Mouse (Mus musculus) kidney, embryonic 15.5 days (tissue): ENCODE measurements around the gene Filip1l. TPM values are rescaled to one million over a fixed set of nuclear protein-coding genes. Genes with fewer than 3 reads are reported as not detected.
A peak's percentile ranks its signal among the peaks of the same experiment; 100 is the strongest.

Experiments used
- ATAC-seq: fragments of 200-750 bp; cut with Nextera tagmentation; replicated peaks from 2 replicates; pipeline ENCODE4 v1.8.0; 2017; ENCODE audit warnings: moderate TSS enrichment; ENCODE audit not compliant: low FRiP score
- H3K27ac ChIP-seq: fragments of 300-500 bp; sonication (generic); 2 replicates; pipeline ENCODE4 v1.5.1; 2015; ENCODE audit warnings: mild to moderate bottlenecking, inconsistent platforms
- H3K27me3 ChIP-seq: fragments of 300-500 bp; sonication (generic); 2 replicates; pipeline ENCODE4 v1.6.1; 2015; ENCODE audit warnings: inconsistent platforms
- H3K36me3 ChIP-seq: fragments of 300-500 bp; sonication (generic); 2 replicates; pipeline ENCODE4 v1.6.1; 2015; ENCODE audit warnings: inconsistent platforms
- H3K4me1 ChIP-seq: fragments of 300-500 bp; sonication (generic); 2 replicates; pipeline ENCODE4 v1.6.1; 2015; ENCODE audit warnings: inconsistent platforms
- H3K4me2 ChIP-seq: fragments of 300-500 bp; sonication (generic); 2 replicates; pipeline ENCODE4 v1.6.1; 2015; ENCODE audit warnings: moderate library complexity, mild to moderate bottlenecking, inconsistent platforms
- H3K4me3 ChIP-seq: fragments of 300-500 bp; sonication (generic); replicated peaks from 2 replicates; pipeline ENCODE4 v1.5.1; 2015; ENCODE audit warnings: mild to moderate bottlenecking, inconsistent platforms
- H3K9ac ChIP-seq: fragments of 300-500 bp; sonication (generic); 2 replicates; pipeline ENCODE4 v1.6.1; 2015; ENCODE audit warnings: mild to moderate bottlenecking, inconsistent platforms
- H3K9me3 ChIP-seq: fragments of 300-500 bp; sonication (generic); replicated peaks from 2 replicates; pipeline ENCODE4 v1.6.1; 2016; ENCODE audit warnings: inconsistent platforms
- WGBS: fragments of 180-500 bp; shearing (Covaris S2); methylation state at CpG from one replicate; pipeline ENCODE4 v1.1.7; 2015; ENCODE audit warnings: mixed read lengths; 5-methylcytosine and 5-hydroxymethylcytosine counted together
- polyA plus RNA-seq: library from polyadenylated mRNA; unstranded; fragments of >200 nt; fragmentation: Nextera tagmentation; extraction: Ambion mirVana; gene quantifications from 2 replicates; pipeline ENCODE4 v1.2.1, GENCODE M21; 2015

Gene Filip1l
- 24.2 and 24.8 TPM in 2 replicates for polyA plus RNA-seq

DNA sequence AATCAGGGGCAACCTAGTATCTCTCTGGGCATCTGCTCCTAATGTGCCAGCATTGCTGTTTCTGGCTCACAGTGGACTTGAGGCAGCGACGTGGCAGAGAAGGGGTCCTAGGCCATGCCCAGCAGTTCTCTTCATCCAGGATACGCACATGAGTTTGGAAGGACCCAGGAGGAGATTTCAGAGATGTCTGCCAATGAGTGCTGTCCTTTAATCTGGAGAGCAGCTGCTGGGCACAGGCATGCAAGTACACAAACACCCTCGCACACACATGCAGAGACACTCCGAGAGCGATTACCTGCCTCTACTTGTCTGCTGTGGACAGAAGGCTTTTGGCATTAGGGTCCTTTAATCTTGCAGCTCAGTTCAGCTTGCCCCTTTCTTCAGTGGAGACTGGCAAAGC, at the start of gene Filip1l:
Gene Filip1l, plus strand, starts transcription at position 343 of the 400 bp plus-strand sequence.
- H3K27me3 ChIP-seq, result no peaks in the 10 kb centered on the region
- no peak within 1 kb of the TSS for H3K27ac ChIP-seq
- H3K4me2 ChIP-seq, result no peak within 1 kb of the TSS
- ATAC-seq, result no peak
- H3K36me3 ChIP-seq, result no peaks in the 10 kb centered on the region
- WGBS, result 83% methylated on average over 6 of the region's 6 CpGs
- H3K9me3 ChIP-seq, result no peaks in the 10 kb centered on the region
- peaks cover 9% of the 10 kb centered on the region for H3K4me1 ChIP-seq
- no peak within 1 kb of the TSS for H3K4me3 ChIP-seq
- no peak within 1 kb of the TSS for H3K9ac ChIP-seq

DNA sequence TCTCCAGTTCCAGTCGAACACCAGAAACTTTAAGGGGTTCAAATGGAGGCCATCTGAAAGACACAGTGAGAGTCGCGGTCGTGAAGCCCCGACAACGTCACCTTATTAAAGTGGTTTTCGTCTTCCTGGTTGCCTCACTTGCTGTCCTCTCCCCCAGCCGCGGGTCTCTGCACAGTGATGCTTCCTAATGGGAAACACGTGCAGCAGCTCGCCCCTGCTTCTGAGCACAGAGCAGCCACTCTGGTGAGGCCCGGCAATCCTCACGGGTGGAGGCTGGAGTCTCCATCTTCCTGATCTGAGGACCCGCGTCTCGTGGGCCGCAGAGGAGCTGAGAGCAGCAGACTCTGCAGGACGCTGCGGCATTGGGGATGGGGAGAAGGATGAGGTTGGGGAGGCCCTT, 49.2 kb upstream of the Filip1l start:
- H3K4me1 ChIP-seq, result no peaks in the 10 kb centered on the region
- ATAC-seq, result no peak
- H3K4me2 ChIP-seq, result no peak overlapping the region
- 74% methylated on average over 19 of the region's 19 CpGs for WGBS
- no peak overlapping the region for H3K27ac ChIP-seq
- no peaks in the 10 kb centered on the region for H3K27me3 ChIP-seq
- no peaks in the 10 kb centered on the region for H3K36me3 ChIP-seq
- H3K4me3 ChIP-seq, result no peak overlapping the region
- H3K9me3 ChIP-seq, result no peaks in the 10 kb centered on the region
- no peak overlapping the region for H3K9ac ChIP-seq

DNA sequence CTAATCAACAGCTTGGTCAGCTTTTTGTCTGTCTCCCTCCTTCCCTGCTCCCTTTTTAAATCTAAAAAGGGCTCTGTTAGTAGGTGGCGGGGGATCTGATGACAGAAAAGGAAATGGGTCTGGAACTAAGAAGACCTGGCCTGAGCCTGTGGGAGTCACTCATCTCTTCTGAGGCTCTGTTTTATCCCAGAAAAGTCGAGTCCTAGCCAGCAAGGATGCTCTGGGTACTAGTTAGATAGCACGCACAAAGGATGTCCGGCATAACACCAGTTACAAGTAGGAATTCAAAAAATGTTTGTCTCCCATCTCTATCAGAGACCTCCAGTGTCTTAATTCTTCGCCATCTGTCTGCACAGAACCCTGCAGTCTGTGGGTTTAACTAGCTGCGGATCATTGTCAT, 47.4 kb upstream of the Filip1l start:
- no peaks in the 10 kb centered on the region for H3K27me3 ChIP-seq
- no peaks in the 10 kb centered on the region for H3K9me3 ChIP-seq
- ATAC-seq, result no peak
- 82% methylated on average over 6 of the region's 6 CpGs for WGBS
- no peak overlapping the region for H3K27ac ChIP-seq
- no peaks in the 10 kb centered on the region for H3K4me1 ChIP-seq
- no peak overlapping the region for H3K4me3 ChIP-seq
- no peak overlapping the region for H3K9ac ChIP-seq
- H3K4me2 ChIP-seq, result no peak overlapping the region
- H3K36me3 ChIP-seq, result no peaks in the 10 kb centered on the region

DNA sequence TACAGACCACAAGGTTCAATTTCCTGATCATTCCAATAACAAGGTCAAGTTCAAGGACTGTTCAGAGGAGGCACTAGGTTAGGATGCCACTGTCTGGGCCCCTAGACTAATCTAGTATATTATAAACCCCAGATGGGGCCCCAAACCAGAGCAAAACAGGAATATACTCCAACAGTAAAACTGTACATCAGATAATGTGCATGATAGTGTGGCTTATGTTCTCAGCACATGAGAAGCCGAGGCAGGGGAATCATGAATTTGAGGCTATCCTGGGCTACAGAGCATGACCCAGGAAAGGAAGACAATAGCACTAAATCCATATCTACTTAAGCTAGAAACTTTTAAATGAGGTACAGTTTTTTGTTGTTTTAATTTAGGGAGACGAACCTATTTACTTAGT, 40.8 kb upstream of the Filip1l start:
- Histone ChIP-seq H3K9ac (no peak overlapping the region), H3K27me3 (no peaks in the 10 kb centered on the region), H3K4me3 (no peak overlapping the region), H3K36me3 (no peaks in the 10 kb centered on the region), H3K4me1 (peaks cover 3% of the 10 kb centered on the region; the same call in 1 of the 2 replicates), H3K4me2 (no peak overlapping the region), H3K27ac (no peak overlapping the region), H3K9me3 (no peaks in the 10 kb centered on the region)
- 87% methylated on average over 2 of the region's 2 CpGs for WGBS
- no peak for ATAC-seq

DNA sequence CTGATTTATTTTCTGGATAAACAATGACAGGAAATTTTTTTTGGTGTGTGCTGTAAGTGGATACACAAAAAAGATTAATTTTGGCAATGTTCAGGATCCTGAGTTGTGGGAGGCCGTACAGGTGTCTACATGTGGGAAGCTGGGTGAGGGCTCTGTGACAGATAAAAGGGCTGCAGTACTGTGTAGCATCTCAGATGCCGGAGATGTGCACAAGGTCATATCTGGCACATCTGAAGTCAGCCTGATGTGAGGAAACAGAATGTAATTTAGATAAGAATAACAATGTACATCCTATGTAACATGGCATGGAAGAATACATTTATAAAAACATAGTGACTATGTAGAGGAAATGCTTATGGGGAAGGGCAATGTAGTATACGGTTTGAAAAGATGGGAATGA, 39.4 kb upstream of the Filip1l start:
- WGBS, result 82% methylated on average over 3 of the region's 3 CpGs
- H3K4me1 ChIP-seq, result peaks cover 16% of the 10 kb centered on the region
- H3K4me2 ChIP-seq, result no peak overlapping the region
- no peaks in the 10 kb centered on the region for H3K36me3 ChIP-seq
- no peak overlapping the region for H3K4me3 ChIP-seq
- no peaks in the 10 kb centered on the region for H3K27me3 ChIP-seq
- H3K9ac ChIP-seq, result no peak overlapping the region
- 0 out of 2 replicates have a peak, but pooled peaks have one; percentile 58 for ATAC-seq
- no peak overlapping the region for H3K27ac ChIP-seq
- H3K9me3 ChIP-seq, result no peaks in the 10 kb centered on the region

DNA sequence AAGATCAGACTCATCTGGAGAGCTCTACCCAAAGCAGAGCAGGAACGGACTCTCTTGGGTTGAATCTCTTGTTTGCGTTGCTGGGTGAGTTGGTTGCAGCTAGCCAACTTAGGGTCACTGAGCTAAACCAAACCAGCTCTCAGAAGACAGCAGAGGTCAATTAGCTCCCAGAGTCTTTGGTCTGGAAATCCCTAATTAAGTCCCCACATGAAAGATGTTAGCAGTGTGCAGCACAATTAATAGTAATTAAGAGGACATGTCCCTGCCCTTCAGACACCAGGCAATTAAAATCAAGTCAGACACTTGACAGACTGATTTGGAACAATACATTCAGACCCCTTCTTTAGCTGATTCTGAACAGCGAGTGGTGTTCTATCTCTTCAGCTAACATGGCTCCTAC, 38.7 kb upstream of the Filip1l start:
- no peak overlapping the region for H3K4me3 ChIP-seq
- H3K4me2 ChIP-seq, result no peak overlapping the region
- H3K4me1 ChIP-seq, result peaks cover 16% of the 10 kb centered on the region
- H3K9me3 ChIP-seq, result no peaks in the 10 kb centered on the region
- 84% methylated on average over 3 of the region's 3 CpGs for WGBS
- H3K9ac ChIP-seq, result no peak overlapping the region
- no peaks in the 10 kb centered on the region for H3K27me3 ChIP-seq
- ATAC-seq, result no peak
- H3K27ac ChIP-seq, result no peak overlapping the region
- no peaks in the 10 kb centered on the region for H3K36me3 ChIP-seq

DNA sequence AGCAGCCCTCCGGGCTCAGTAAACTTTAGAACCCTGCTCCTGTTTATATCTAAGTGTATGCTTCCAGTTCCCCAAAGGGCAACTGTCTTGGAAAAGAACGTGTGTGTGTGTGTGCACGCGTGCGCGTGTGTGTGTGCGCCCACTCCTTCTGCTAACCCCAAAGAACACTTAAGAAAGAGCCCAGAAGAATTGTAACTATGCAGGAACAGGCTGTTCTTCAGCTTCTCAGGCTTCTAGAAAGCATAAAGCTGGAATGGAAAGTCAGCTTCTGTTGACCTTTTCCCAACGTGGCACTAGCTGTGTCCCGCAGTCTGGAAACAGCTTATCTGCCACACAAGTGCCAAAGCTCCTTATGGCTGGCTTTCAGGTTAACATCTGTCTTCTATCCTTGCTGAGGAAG, 37.9 kb upstream of the Filip1l start:
- peaks cover 19% of the 10 kb centered on the region for H3K4me1 ChIP-seq
- no peaks in the 10 kb centered on the region for H3K36me3 ChIP-seq
- H3K27ac ChIP-seq, result no peak overlapping the region
- no peaks in the 10 kb centered on the region for H3K9me3 ChIP-seq
- H3K27me3 ChIP-seq, result no peaks in the 10 kb centered on the region
- 87% methylated on average over 9 of the region's 9 CpGs for WGBS
- no peak for ATAC-seq
- no peak overlapping the region for H3K4me2 ChIP-seq
- H3K9ac ChIP-seq, result no peak overlapping the region
- no peak overlapping the region for H3K4me3 ChIP-seq

DNA sequence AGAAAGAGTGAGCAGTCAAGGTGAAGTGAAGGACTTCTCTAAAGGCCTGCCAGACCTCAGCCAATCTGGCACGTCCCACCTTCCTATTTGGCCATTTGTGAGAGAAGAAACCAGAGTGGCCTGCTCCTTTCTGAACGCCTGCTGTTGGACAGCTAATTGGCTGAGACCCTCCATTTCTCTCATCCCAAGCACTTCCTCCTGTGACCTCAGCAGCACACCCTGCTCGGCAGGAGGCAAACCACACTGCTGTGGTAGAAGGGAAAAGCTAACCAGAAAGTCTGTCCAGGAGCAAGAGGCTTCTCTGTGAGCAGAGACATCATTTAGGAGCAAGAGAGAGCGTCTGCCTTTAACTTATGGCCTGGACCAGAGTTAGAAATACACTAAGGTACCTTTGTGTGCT, 35.8 kb upstream of the Filip1l start:
- WGBS, result 71% methylated on average over 4 of the region's 4 CpGs
- no peak overlapping the region for H3K4me3 ChIP-seq
- no peak for ATAC-seq
- no peak overlapping the region for H3K9ac ChIP-seq
- no peaks in the 10 kb centered on the region for H3K36me3 ChIP-seq
- 0 out of 2 replicates have a peak, but pooled peaks cover 4% of the 10 kb centered on the region for H3K9me3 ChIP-seq
- peaks cover 19% of the 10 kb centered on the region for H3K4me1 ChIP-seq
- no peaks in the 10 kb centered on the region for H3K27me3 ChIP-seq
- peak overlapping the region; percentile 77; the same call in 1 of the 2 replicates for H3K27ac ChIP-seq
- H3K4me2 ChIP-seq, result no peak overlapping the region

DNA sequence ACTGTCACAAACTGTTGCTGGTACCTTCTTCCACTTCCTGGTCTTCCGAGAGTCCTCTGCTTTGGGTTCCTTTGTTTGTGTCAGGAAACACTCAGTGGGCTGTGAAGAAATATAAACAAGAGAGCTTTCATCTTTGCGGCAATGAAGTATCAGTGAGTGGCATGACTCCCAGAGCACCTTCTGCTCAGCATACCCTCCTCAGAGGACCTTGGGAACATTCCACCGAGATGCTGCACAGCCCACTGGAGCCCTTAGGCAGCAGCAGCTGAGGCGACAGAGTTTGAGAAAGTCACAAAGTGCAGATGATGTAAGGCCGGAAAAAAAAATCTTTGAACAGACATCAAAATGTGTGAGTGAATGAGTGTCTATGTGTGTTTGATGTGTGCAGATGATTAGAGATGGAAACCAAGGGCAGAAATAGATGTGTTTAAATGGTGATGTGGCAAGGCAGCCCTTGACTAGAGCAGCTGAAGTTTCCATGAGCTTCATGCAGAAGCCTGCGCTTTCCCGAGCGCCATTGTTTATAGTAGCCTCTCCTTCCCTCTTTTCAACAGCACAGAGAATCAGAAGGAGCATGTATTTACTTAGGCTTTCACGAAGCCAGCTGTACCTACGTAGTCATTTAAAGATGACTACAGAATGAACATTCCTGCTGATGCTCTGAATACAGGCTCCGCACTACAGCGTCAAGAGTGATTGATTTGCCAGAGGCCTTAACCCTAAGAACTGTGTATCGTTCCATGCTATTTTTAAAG, 34.8 kb upstream of the Filip1l start:
- 0 out of 2 replicates have a peak, but pooled peaks have one; percentile 45 for ATAC-seq
- no peaks in the 10 kb centered on the region for H3K36me3 ChIP-seq

DNA sequence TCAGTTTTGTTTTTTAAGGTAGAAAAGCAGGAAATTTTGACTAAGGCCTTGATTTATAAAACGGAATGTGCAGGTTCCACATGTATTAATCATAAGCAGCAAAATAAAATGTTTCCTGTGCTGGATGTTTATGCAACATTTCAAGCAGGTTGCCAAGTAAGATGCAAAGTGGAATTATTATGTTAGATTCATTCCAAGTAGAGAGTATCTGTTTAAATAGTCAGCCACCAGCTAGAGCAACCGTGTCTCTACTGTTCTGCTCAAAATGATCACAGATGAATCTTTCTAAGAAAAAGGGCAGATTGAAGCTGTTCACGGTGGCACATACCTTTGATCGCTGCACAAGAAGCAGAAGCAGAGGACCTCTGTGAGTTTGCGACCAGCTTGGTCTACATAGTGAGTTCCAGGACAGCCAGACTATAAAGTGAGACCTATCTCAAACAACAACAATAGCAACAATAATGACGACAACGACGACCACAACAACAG, 34.2 kb upstream of the Filip1l start:
- Histone ChIP-seq H3K4me3 (no peak overlapping the region), H3K27ac (peak overlapping the region; percentile 72), H3K9me3 (0 out of 2 replicates have a peak, but pooled peaks cover 4% of the 10 kb centered on the region), H3K9ac (no peak overlapping the region), H3K4me1 (peaks cover 19% of the 10 kb centered on the region), H3K36me3 (no peaks in the 10 kb centered on the region), H3K4me2 (no peak overlapping the region), H3K27me3 (no peaks in the 10 kb centered on the region)
- no peak for ATAC-seq
- WGBS, result 53% methylated on average over 8 of the region's 8 CpGs

More for the DNA sequence above, 34.8 kb upstream of the Filip1l start:
- H3K27ac ChIP-seq, result peak overlapping the region; percentile 77
- no peak overlapping the region for H3K9ac ChIP-seq
- 40% methylated on average over 13 of the region's 13 CpGs for WGBS
- H3K27me3 ChIP-seq, result no peaks in the 10 kb centered on the region
- 0 out of 2 replicates have a peak, but pooled peaks cover 4% of the 10 kb centered on the region for H3K9me3 ChIP-seq
- no peak overlapping the region for H3K4me3 ChIP-seq
- no peak overlapping the region for H3K4me2 ChIP-seq
- H3K4me1 ChIP-seq, result peaks cover 19% of the 10 kb centered on the region

DNA sequence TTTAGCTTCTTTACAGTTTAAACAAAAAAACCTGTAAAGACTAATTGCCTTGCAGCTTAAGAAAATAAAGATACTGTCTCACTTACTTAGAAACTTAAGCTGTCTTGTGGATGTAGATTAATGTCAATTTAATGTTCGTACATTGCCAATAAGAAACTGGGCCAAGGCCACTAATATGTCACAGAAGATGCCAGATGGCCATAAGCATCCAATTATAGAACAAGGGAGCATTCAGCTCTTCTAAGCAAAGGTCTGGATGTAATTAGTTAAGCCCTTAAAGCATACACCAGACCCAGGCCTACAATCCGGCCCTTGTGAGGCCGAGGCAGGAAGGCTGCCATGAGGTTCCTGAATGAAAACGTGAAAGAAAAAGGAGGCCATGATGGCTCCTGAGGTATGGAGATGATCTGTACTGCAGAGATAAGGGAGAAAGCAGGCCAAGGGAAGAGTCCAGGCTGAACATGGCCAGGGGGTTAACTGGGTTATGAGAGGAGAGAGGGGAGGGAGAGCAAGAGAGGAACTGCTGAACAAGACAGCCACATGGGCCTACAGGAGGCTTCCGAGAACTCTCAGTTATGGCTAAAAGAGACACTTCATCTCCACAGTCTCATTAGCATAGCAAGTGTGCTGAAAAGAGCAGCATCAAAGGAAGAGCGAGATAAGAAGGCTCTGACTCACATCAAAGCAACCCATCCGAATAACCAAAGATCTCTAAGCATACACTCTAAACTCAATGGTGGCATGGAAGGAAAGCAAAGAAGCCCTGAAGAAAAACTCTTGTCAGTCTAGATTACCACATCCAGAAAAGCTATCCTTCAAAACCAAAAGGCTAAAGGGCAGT, 33.4 kb upstream of the Filip1l start:
- no peak overlapping the region for H3K4me3 ChIP-seq
- H3K9ac ChIP-seq, result no peak overlapping the region
- no peak overlapping the region for H3K4me2 ChIP-seq
- H3K27ac ChIP-seq, result peak overlapping the region; percentile 70
- H3K4me1 ChIP-seq, result peaks cover 19% of the 10 kb centered on the region
- no peaks in the 10 kb centered on the region for H3K27me3 ChIP-seq
- peak; percentile 53; the same call in 1 of the 2 replicates for ATAC-seq
- 0 out of 2 replicates have a peak, but pooled peaks cover 4% of the 10 kb centered on the region for H3K9me3 ChIP-seq
- no peaks in the 10 kb centered on the region for H3K36me3 ChIP-seq
- WGBS, result 62% methylated on average over 7 of the region's 7 CpGs

DNA sequence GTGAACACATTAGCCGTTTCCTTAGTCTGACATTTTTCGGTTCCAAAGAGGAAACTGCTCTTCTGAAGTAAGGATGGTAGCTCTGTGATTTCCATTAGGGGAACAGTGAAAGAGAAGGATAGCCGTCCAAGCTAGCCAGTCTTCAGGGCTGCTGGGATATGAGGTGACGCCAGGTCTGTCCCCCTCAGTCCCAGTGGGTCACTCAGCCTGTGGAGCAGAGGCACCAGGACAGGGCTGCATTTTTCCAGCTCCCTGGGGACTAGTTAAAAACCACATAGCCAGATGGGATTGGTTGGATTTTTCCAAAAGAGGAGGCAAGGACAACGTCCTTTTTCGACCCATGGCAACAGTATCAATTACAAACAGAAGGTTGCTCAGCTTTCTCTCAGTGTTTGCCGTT, 25.9 kb upstream of the Filip1l start:
- Histone ChIP-seq H3K9ac (no peak overlapping the region), H3K4me1 (peaks cover 7% of the 10 kb centered on the region), H3K27ac (no peak overlapping the region), H3K36me3 (no peaks in the 10 kb centered on the region), H3K27me3 (no peaks in the 10 kb centered on the region), H3K4me3 (no peak overlapping the region), H3K9me3 (no peaks in the 10 kb centered on the region), H3K4me2 (no peak overlapping the region)
- no peak for ATAC-seq
- WGBS, result 59% methylated on average over 7 of the region's 7 CpGs
